Mouse (Mus musculus): Measurements from ENCODE around the gene Ddo. TPM values are rescaled to one million over a fixed set of nuclear protein-coding genes. Genes with fewer than 3 reads are reported as not detected.

The Ddo gene
- polyA plus RNA-seq, 1 experiment from 2014 or later, result 1.9 TPM

DNA sequence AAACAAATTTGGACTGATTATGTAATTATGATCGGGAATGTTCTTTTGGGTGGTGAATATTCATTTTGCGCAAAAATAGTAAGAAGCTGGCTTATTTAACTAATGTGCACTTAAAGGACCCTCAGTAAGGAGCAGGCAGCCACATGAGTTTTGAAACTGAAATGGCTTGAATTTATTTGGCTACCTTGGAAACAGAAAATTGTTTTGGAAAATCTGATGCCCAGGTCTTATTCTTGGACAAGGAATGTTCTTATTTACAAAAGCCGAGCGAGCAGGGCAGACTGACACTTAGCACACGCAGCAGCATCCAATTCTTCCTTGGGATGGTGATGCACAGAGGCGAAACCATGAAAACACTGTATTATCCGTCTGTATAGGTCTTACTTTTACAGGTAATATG, 81.3 kb downstream of the Ddo start:
- WGBS, result 73% methylated on average over 7 of the region's 7 CpGs
- Histone ChIP-seq H3K4me1 (peaks cover 21% of the 10 kb centered on the region), H3K4me3 (no peak overlapping the region), H3K27me3 (ENCODE audit: insufficient read depth, poor library complexity, severe bottlenecking) (no peaks in the 10 kb centered on the region), H3K27ac (no peak overlapping the region), H3K9me3 (no peaks in the 10 kb centered on the region), H3K36me3 (no peaks in the 10 kb centered on the region)
- no peak for DNase-seq (ENCODE audit: low spot score)

DNA sequence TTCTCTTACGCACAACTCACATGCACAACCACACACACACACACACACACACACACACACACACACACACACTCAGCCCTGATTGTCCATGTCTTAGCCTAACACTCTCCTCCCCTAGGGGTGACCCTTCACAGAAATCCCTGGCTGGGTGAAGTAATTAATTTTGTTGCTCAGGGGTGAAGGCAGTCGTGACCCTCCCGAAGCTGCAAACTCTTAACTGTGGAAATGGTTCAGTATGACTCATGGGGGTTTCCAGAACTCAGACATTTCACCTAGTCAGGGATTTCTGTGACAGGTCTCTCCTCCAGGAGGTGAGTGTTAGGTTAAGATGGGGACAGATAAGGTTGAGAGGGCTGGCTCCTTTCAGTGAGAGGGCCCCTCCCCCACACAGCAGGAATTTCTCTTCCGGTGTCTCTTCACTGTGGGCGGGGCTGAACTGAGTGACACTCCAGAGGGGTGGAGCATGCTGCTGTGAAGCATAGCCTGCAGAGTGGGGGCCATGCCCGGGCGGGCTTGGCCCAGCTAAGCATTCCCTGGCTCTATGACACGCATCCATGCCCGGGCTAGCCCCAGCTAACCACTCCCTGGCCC, 83.3 kb downstream of the Ddo start:
- 29% methylated on average over 9 of the region's 9 CpGs for WGBS
- no peaks in the 10 kb centered on the region for H3K27me3 ChIP-seq (ENCODE audit: insufficient read depth, poor library complexity, severe bottlenecking)
- H3K36me3 ChIP-seq, result no peaks in the 10 kb centered on the region
- H3K9me3 ChIP-seq, result no peaks in the 10 kb centered on the region
- peak overlapping the region; percentile 70 for H3K27ac ChIP-seq
- peaks cover 26% of the 10 kb centered on the region for H3K4me1 ChIP-seq
- 0 out of 2 replicates have a peak overlapping the region, but pooled peaks have one; percentile 18 for H3K4me3 ChIP-seq
- DNase-seq (ENCODE audit: low spot score), result peak; percentile 82

DNA sequence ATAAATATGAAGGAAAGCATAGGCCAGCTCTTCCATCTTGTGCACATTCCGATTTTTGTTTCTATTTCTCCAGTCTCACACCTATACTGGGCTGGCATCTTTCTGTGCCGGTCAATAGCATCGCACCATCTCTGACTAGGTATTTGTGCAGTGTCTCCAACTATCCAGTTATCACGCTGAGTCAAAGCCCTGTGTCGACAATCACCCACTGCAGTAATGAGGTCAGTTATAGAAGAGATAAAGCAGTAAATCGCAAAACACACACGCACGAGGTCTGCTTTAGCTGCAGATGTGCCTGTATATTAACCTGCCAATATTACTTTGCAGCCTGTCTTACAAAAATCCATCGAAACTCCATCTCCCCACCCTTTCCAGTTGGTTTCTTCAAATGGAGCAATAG, 84.0 kb downstream of the Ddo start:
- H3K4me1 ChIP-seq, result peaks cover 26% of the 10 kb centered on the region
- no peaks in the 10 kb centered on the region for H3K36me3 ChIP-seq
- H3K9me3 ChIP-seq, result no peaks in the 10 kb centered on the region
- H3K27ac ChIP-seq, result peak overlapping the region; percentile 70; the same call in 1 of the 2 replicates
- no peak overlapping the region for H3K4me3 ChIP-seq
- 71% methylated on average over 9 of the region's 9 CpGs for WGBS
- no peaks in the 10 kb centered on the region for H3K27me3 ChIP-seq (ENCODE audit: insufficient read depth, poor library complexity, severe bottlenecking)
- DNase-seq (ENCODE audit: low spot score), result no peak

DNA sequence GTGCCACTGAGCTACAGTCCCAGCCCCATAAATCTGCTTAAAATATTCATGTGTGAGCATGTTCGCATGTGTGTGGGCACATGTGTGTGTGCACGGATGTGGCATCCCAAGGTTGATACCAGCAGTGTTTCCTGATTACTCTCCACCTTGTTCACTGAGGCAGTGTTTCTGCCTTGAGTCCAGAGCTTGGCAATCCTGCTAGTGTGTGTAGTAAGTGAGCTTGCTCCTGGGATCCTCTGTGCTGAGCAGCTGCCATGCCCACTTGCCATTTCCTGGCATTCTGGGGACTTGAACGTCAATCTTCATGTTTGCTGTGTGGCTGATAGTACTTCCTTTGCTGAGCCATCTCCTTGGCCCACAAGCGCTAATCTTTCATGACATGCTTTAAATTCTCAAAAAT, 85.3 kb downstream of the Ddo start:
- peaks cover 27% of the 10 kb centered on the region for H3K4me1 ChIP-seq
- H3K36me3 ChIP-seq, result no peaks in the 10 kb centered on the region
- peak; percentile 42 for DNase-seq (ENCODE audit: low spot score)
- no peak overlapping the region for H3K4me3 ChIP-seq
- no peaks in the 10 kb centered on the region for H3K9me3 ChIP-seq
- WGBS, result 81% methylated on average over 4 of the region's 4 CpGs
- no peaks in the 10 kb centered on the region for H3K27me3 ChIP-seq (ENCODE audit: insufficient read depth, poor library complexity, severe bottlenecking)
- no peak overlapping the region for H3K27ac ChIP-seq

DNA sequence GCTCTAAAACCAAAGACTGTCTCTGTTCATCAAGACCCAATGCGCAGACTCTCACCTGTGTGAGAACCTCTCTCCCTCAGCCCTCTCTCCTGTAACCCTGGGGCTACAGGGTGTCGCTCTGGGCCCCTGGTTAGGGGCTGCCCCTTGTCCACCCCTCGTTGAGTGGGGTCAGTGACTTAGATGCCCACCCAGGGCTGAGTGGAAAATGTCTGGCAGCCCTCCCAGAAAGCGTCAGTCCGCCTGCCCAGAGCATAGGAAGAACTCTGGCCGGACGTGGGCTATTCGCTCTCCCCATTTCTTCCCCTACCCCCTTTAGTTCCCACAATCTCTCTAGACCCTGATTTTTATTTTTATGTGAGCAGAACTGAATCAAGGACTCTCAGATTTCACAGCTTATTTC, 86.5 kb downstream of the Ddo start:
- Histone ChIP-seq H3K9me3 (no peaks in the 10 kb centered on the region), H3K27ac (0 out of 2 replicates have a peak overlapping the region, but pooled peaks have one; percentile 47), H3K27me3 (ENCODE audit: insufficient read depth, poor library complexity, severe bottlenecking) (no peaks in the 10 kb centered on the region), H3K4me3 (no peak overlapping the region), H3K36me3 (no peaks in the 10 kb centered on the region), H3K4me1 (peaks cover 27% of the 10 kb centered on the region)
- DNase-seq (ENCODE audit: low spot score), result peak; percentile 47
- 74% methylated on average over 8 of the region's 8 CpGs for WGBS

DNA sequence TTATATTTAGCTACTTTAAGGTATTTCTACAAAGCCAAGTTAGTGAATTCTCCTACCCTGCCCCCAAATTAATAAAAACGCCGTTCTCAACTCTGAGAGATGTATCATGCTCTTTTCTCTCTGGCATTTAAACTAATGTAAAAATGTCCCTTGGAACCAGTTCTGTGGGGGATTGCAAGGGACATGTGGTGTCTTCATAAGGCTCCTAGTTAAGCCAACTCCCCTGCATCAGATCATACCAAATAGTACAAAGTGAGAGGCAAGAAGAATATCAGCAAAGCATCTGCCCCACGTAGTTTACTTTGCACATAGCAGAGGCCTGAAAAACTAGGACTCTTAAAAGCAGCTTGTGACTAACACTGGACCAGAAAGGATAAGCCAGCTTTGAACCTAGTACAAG, 86.9 kb downstream of the Ddo start:
- Histone ChIP-seq H3K27me3 (ENCODE audit: insufficient read depth, poor library complexity, severe bottlenecking) (no peaks in the 10 kb centered on the region), H3K4me3 (no peak overlapping the region), H3K9me3 (no peaks in the 10 kb centered on the region), H3K36me3 (no peaks in the 10 kb centered on the region), H3K4me1 (peaks cover 27% of the 10 kb centered on the region), H3K27ac (no peak overlapping the region)
- peak; percentile 33 for DNase-seq (ENCODE audit: low spot score)
- WGBS, result 88% methylated on average over 3 of the region's 3 CpGs

DNA sequence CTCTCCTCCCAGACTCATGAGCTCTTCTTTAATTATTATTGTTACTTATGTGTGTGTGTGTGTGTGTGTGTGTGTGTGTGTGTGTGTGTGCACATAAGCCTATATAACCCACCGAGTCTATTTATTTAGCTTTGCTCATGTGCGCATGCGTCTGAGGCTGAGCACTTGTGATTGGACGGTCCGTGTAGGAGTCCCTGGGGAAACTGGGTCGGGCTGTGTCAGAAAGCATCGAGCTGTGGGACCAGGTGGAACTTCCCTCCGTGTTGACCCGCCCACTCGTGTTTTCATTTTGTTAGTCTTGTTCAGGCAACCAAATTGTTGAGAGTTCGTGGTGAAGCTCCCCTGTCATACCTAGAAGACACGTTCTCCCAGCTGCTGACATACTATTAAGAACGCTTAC, 88.6 kb downstream of the Ddo start:
- Histone ChIP-seq H3K9me3 (no peaks in the 10 kb centered on the region), H3K27me3 (ENCODE audit: insufficient read depth, poor library complexity, severe bottlenecking) (no peaks in the 10 kb centered on the region), H3K4me3 (no peak overlapping the region), H3K36me3 (no peaks in the 10 kb centered on the region), H3K4me1 (peaks cover 21% of the 10 kb centered on the region), H3K27ac (no peak overlapping the region)
- DNase-seq (ENCODE audit: low spot score), result peak; percentile 58
- WGBS, result 91% methylated on average over 13 of the region's 13 CpGs

DNA sequence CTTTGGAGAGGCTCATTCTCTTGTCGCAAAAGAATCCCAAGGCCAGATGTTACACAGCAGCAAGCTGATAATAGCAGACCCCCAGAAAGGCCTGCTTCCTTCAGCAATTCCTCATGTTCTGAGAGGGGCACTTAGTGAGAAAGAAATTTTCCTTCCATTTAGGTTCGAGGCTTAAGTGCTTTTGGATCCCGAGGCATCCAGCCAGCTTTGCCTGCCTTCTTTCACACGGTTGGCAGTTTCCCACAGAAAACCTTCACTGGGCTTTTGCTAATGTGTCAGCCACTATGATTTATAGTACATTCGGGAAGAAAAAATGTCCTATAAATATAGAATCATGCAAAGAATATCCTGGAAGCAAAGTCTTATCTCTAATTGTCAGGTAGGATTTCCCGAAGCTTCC, 89.3 kb downstream of the Ddo start:
- 51% methylated on average over 6 of the region's 6 CpGs for WGBS
- peak; percentile 47 for DNase-seq (ENCODE audit: low spot score)
- no peak overlapping the region for H3K27ac ChIP-seq
- H3K4me1 ChIP-seq, result peaks cover 20% of the 10 kb centered on the region; the same call in 1 of the 2 replicates
- H3K4me3 ChIP-seq, result no peak overlapping the region
- no peaks in the 10 kb centered on the region for H3K27me3 ChIP-seq (ENCODE audit: insufficient read depth, poor library complexity, severe bottlenecking)
- H3K36me3 ChIP-seq, result no peaks in the 10 kb centered on the region
- no peaks in the 10 kb centered on the region for H3K9me3 ChIP-seq

DNA sequence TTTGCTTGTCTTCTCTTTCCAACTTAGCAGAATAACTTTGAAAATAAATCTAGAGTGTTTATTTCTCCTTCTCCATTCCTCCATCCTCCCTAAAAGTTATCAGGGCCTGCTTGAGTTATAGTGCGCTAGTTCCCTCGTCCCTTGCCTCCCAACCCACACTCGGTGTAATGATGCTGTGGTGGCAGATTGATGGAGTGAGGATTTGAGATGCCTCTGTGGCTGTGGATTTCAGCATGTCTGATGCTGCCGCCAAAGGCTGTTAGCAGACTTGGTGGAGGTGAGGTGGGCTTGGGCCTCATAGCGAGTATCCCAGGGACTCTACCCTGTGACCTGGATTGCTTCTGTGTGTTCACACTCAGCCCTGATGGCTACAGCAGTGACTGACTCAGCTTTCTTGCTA, 91.1 kb downstream of the Ddo start:
- 62% methylated on average over 5 of the region's 5 CpGs for WGBS
- H3K36me3 ChIP-seq, result no peaks in the 10 kb centered on the region

DNA sequence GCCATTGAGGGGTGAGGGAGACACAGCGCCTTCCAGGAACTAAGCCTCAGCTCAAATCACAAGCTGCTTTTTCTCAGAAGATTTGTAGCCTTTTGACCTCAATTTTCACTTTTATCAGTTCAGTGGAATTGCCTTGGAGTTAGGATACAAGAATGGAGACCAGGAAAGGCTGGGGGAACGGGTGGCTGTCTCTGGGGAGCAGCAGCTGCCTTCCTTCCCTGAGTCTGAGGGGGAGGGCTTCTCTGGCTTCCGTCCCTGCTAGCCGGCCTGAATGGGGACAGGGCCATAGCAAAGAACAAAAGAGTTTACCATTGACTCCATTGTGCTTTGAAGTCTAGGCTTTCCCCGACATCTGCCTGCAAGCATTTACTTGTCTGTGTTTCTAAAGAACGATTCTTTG, 94.5 kb downstream of the Ddo start:
- Histone ChIP-seq H3K27me3 (ENCODE audit: insufficient read depth, poor library complexity, severe bottlenecking) (no peaks in the 10 kb centered on the region), H3K36me3 (no peaks in the 10 kb centered on the region), H3K4me1 (peaks cover 20% of the 10 kb centered on the region), H3K27ac (peak overlapping the region; percentile 66; the same call in 1 of the 2 replicates), H3K9me3 (no peaks in the 10 kb centered on the region), H3K4me3 (no peak overlapping the region)
- 53% methylated on average over 6 of the region's 6 CpGs for WGBS
- DNase-seq (ENCODE audit: low spot score), result peak; percentile 53

More for the DNA sequence above, 91.1 kb downstream of the Ddo start:
- Histone ChIP-seq H3K4me1 (peaks cover 22% of the 10 kb centered on the region; the same call in 1 of the 2 replicates), H3K4me3 (no peak overlapping the region), H3K27me3 (ENCODE audit: insufficient read depth, poor library complexity, severe bottlenecking) (no peaks in the 10 kb centered on the region), H3K9me3 (no peaks in the 10 kb centered on the region), H3K27ac (0 out of 2 replicates have a peak overlapping the region, but pooled peaks have one; percentile 29)
- peak; percentile 47 for DNase-seq (ENCODE audit: low spot score)

DNA sequence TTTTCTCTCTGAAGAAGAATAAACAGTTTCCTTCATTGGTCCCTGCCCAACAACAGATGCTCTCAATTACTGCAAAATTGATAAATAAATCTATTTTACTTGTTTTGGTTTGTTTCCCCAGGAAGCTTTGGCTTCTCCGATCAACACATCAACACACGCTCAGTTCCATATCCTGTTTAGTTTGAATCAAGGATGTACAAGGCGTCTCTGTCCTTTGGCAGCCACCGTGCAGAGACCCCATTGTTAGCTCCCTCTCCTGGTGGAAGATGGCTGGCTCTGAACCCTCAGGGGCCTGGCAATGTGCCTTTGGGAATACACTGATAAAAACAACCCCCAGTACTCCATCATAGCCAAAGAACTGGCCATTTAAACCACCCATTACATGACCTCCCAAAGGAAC, 95.3 kb downstream of the Ddo start:
- no peaks in the 10 kb centered on the region for H3K27me3 ChIP-seq (ENCODE audit: insufficient read depth, poor library complexity, severe bottlenecking)
- no peak overlapping the region for H3K27ac ChIP-seq
- H3K9me3 ChIP-seq, result no peaks in the 10 kb centered on the region
- DNase-seq (ENCODE audit: low spot score), result no peak
- H3K4me1 ChIP-seq, result peaks cover 15% of the 10 kb centered on the region
- no peaks in the 10 kb centered on the region for H3K36me3 ChIP-seq
- no peak overlapping the region for H3K4me3 ChIP-seq
- WGBS, result 47% methylated on average over 4 of the region's 4 CpGs

DNA sequence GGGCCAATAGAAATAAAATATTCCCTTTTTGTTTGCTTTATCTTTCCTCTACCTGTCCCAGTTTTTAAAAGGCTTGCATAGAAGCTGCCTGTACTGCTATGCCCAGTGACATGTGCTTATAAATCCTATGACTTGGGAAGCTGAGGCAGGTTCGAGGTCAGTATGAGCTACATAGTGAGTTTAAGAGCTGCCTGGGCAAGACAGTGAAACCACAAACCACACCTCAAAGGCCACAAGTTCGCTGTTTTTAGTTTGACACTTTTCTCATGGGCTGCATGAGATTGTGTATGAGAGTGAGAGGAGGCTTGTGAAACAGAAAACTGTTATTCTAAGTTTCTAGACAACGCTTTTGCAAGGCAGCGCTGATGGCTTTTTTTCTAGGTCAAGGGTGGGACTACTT, 95.7 kb downstream of the Ddo start:
- H3K4me3 ChIP-seq, result no peak overlapping the region
- DNase-seq (ENCODE audit: low spot score), result no peak
- H3K9me3 ChIP-seq, result no peaks in the 10 kb centered on the region
- H3K27me3 ChIP-seq (ENCODE audit: insufficient read depth, poor library complexity, severe bottlenecking), result no peaks in the 10 kb centered on the region
- H3K27ac ChIP-seq, result no peak overlapping the region
- H3K4me1 ChIP-seq, result peaks cover 15% of the 10 kb centered on the region
- WGBS, result 83% methylated on average over 4 of the region's 4 CpGs
- H3K36me3 ChIP-seq, result no peaks in the 10 kb centered on the region

DNA sequence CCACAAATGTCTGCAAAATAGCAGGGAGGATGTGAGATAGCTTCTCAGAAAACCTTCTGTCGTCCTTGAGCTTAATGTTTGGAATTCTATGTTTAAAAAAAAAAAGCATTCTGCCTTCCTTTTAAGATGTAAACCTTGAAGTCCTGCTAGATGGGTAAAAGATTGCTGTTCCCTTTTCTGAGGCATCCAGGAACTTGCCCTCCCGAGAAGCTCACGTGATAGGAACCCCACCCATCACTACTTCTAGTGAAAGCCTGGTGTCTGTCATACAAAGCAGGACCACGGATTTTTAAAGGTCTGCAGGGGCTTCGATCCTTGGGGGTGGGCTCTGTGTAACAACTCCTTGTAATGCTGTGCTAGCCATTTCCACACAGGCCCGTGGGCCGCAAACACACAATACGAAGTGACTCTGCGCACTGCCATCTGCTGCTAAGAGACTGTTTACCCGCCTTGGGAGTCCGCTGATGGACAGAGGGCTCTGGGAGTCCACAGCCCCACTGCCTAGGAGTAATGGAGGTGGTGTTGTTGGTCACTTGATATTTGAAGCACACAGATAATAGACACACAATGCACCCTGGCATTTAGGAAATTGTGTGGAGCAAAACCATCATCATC, 96.6 kb downstream of the Ddo start:
- no peaks in the 10 kb centered on the region for H3K36me3 ChIP-seq
- H3K4me1 ChIP-seq, result peaks cover 15% of the 10 kb centered on the region
- 64% methylated on average over 11 of the region's 11 CpGs for WGBS
- H3K27ac ChIP-seq, result no peak overlapping the region
- H3K9me3 ChIP-seq, result no peaks in the 10 kb centered on the region
- H3K27me3 ChIP-seq (ENCODE audit: insufficient read depth, poor library complexity, severe bottlenecking), result no peaks in the 10 kb centered on the region
- no peak for DNase-seq (ENCODE audit: low spot score)
- H3K4me3 ChIP-seq, result no peak overlapping the region
